Mouse (Mus musculus) brain, embryonic 14.5 days (tissue): ENCODE data around the gene Neurl2.

Source experiments
- CTCF ChIP-seq: fragments of 200-500 bp; IDR thresholded peaks from 2 replicates; pipeline ENCODE4 v1.5.1; 2012; ENCODE audit warnings: inconsistent platforms, mild to moderate bottlenecking, moderate library complexity, borderline replicate concordance; ENCODE audit not compliant: insufficient read depth, insufficient read length; ENCODE audit errors: extremely low read depth
- POLR2A ChIP-seq: fragments of 200-500 bp; IDR thresholded peaks from 2 replicates; pipeline ENCODE4 v1.6.1; 2012; ENCODE audit warnings: mild to moderate bottlenecking, inconsistent platforms, borderline replicate concordance; ENCODE audit not compliant: poor library complexity, insufficient read depth, insufficient read length, severe bottlenecking; ENCODE audit errors: extremely low read depth

GRCm38 (mm10) chr2:164882619-164883018 lies 49.4 kb upstream of the Neurl2 start:
- TF ChIP-seq POLR2A (no peak), CTCF (no peak)
